Mouse (Mus musculus) cortical plate, adult 2 months (tissue): ENCODE data around the gene Kcnb1.

Experiments
- CTCF ChIP-seq: fragments of 200-500 bp; IDR thresholded peaks from 2 replicates; pipeline ENCODE4 v1.5.1; 2011; ENCODE audit warnings: mild to moderate bottlenecking, control low read depth, low read length; ENCODE audit not compliant: insufficient read depth; ENCODE audit errors: extremely low read depth
- POLR2A ChIP-seq: fragments of 200-500 bp; IDR thresholded peaks from 2 replicates; pipeline ENCODE4 v1.6.1; 2011; ENCODE audit warnings: mild to moderate bottlenecking, low read length, control low read depth; ENCODE audit not compliant: insufficient read depth; ENCODE audit errors: extremely low read depth

DNA sequence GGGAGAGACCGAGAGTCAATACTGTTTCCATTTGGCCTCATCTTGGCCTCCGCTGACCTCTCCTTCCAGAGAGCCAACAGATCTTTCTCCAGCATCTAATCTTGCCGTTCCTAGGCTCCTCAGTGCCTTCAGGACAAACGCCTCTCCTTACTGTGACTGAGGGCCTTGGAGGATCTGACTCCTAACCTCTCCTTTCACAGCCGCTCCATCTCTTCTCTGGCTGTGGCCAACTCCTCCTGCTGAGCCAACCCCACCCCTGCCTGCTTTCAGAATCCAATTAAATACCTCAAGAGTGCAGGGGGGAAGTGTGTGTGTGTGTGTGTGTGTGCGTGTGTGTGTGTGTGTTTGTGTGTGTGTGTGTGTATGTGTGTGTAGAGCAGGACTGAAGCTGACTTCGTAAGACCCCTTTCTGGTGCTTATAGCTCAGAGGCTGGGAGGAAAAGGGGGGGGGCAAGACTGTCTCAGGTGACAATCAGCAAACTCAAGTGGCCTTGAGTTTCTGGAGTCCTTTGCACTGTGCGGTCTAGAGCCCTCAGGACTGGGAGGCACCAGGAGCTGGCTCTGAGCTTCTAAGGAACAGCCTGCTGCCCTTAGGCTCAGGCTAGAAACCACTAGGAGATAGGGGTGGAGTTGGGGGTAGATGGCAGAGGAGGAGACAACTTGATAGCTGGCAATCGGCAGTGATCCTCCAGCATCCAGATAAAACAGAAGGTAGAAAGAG lies 59.7 kb downstream of the Kcnb1 start:
- no peak for TF ChIP-seq POLR2A
- no peak for TF ChIP-seq CTCF
